Mouse (Mus musculus): ENCODE data around the gene Reep3.

DNA sequence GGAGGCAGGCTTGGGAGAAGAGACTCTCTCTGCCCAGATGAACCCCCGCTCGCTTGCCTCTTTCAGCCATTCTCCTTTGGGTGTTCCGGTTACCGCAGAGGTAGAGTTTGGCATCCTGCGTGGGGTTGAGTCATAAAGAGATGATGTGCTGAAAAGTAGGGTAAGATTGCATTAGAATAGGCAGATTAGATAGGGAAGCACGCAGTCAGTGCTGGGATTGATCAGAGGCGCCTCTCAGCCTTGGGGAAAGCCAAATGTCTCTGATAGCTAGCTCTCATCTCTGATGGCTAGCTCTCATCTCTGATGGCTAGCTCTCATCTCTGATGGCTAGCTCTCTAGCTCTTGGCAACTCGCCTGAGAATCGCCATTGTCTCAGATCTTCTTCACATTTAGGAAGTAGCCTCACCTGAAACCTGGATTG, 4.1 kb upstream of the Reep3 start:
- no peak for TF ChIP-seq E2F4 (IDR thresholded peaks at IDR 0.05; ENCODE audit: insufficient read depth)
- TF ChIP-seq POLR2A (IDR thresholded peaks at IDR 0.05; ENCODE audit: insufficient read length, low read depth) = no peak
- TF ChIP-seq TCF12 (IDR thresholded peaks at IDR 0.05; ENCODE audit: insufficient read depth, poor library complexity, severe bottlenecking) = no peak
- TF ChIP-seq MYOG (IDR thresholded peaks at IDR 0.05; ENCODE audit: control insufficient read depth in 1 of 3, insufficient read depth in 1 of 3, insufficient read length in 2 of 3, low read depth in 2 of 3) = no peak

Data from myocyte (in vitro differentiated cells).